Mouse (Mus musculus) embryonic fibroblast, embryonic 13.5 days (primary cell): Measurements from ENCODE around the gene Sycp2l. TPM values are rescaled to one million over a fixed set of nuclear protein-coding genes. Genes with fewer than 3 reads are reported as not detected.
"Not testable (repeated sequence)": the region's sequence is repeated elsewhere in the genome, so short reads cannot be mapped to it uniquely, and the experiment has no call there.

Experiments used
- H3K27ac ChIP-seq: 2 replicates; pipeline ENCODE4 v1.5.1; 2012; ENCODE audit warnings: low read length, control low read depth, inconsistent platforms; ENCODE audit not compliant: insufficient read depth
- H3K4me1 ChIP-seq: 2 replicates; pipeline ENCODE4 v1.6.1; 2011; ENCODE audit warnings: low read length; ENCODE audit not compliant: control insufficient read depth, insufficient read depth
- H3K4me3 ChIP-seq: 2 replicates; pipeline ENCODE4 v1.5.1; 2011; ENCODE audit warnings: mild to moderate bottlenecking, control low read depth, low read length; ENCODE audit not compliant: insufficient read depth
- CTCF ChIP-seq: IDR thresholded peaks from 2 replicates; pipeline ENCODE4 v1.5.1; 2011; ENCODE audit warnings: mild to moderate bottlenecking, control low read depth, low read length, moderate library complexity, borderline replicate concordance; ENCODE audit not compliant: insufficient read depth
- POLR2A ChIP-seq: IDR thresholded peaks from 2 replicates; pipeline ENCODE4 v1.6.1; 2011; ENCODE audit warnings: low read depth, mild to moderate bottlenecking, control low read depth, low read length, moderate library complexity
- polyA plus RNA-seq: library from polyadenylated mRNA; stranded (reverse); fragments of >200 nt; gene quantifications from 2 replicates; pipeline ENCODE4 v1.2.4, GENCODE M21; 2011; ENCODE audit warnings: low read depth; ENCODE audit not compliant: missing spikeins, insufficient read length

Sycp2l gene
- polyA plus RNA-seq, 1 experiment: not detected

DNA sequence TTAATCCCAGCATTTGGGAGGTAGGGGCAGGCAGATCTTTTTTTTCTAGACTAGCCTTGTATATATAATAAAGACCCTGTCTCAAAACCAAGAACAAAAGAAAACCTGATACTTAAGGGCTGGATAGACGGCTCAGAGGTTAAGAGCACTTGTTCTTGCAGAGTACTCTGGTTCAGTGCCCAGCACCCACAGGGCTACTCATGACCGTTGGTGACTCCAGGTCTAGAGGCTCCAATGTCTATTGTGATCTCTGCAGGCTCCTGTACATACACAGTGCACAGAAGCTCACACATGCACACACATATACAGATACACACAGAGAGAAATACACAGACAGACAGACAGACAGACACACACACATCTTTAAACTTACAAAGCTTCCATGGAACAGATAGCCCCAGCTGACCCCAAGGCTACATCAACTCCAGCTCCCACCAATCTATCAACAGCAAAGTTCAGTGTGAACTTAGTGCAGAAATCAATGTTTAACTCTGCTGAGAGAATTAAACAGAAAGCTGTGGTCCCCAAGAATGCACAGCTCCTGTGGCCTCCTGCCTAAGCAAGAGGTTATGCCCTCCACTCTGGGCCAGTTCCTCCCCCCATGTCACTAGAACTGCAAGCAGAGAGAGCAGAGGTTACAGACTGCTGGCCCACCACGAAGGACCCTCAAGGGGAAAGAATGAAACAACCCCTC is 81.7 kb downstream of the Sycp2l start:
- TF ChIP-seq CTCF (no peak), POLR2A (no peak)
- H3K4me1 ChIP-seq: no peaks in the 10 kb centered on the region
- no peak overlapping the region for H3K27ac ChIP-seq
- H3K4me3 ChIP-seq: no peak overlapping the region

DNA sequence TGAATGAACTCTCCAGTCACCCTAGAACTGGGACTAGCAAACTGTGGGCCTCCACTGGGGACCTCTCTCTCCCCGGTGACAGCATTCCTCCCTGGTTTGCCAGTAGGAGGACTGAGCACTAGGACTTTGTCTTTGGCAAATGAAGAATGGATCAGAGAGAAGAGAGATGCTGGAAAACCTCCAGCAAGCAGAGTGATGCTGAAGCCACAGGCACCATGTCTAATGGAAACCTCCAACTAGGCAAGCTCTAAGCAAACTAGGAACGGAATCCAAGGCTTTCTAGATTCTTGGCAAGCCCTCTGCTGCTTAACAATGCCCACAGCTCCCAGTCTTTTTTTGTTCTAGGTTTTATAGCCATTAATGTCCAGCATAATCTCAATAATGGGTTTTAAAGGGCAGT is 86.8 kb downstream of the Sycp2l start:
- no peak overlapping the region for H3K27ac ChIP-seq
- H3K4me3 ChIP-seq: no peak overlapping the region
- no peaks in the 10 kb centered on the region for H3K4me1 ChIP-seq
- no peak for TF ChIP-seq POLR2A
- TF ChIP-seq CTCF: no peak

DNA sequence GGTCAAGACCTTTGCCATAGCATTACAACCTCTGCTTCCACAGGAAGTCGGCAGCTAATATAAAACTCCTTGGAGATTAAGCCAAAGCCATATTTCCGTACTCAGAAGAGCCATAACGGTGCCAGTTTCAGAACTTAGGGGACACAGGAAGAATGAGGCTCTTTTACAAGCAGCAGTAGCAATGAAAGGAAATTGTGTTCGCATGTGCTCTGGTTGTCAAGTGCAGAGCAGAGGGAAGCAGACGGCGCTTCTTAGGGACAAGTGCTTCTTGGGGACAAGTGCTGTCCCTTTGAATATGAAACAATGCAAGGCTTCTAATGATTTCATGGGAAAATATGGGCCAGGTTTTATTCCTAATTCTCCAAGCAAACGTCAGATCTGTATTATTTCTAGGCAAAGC is 89.2 kb downstream of the Sycp2l start:
- Histone ChIP-seq H3K4me1 (no peaks in the 10 kb centered on the region), H3K4me3 (no peak overlapping the region), H3K27ac (no peak overlapping the region)
- TF ChIP-seq POLR2A (no peak), CTCF (no peak)

DNA sequence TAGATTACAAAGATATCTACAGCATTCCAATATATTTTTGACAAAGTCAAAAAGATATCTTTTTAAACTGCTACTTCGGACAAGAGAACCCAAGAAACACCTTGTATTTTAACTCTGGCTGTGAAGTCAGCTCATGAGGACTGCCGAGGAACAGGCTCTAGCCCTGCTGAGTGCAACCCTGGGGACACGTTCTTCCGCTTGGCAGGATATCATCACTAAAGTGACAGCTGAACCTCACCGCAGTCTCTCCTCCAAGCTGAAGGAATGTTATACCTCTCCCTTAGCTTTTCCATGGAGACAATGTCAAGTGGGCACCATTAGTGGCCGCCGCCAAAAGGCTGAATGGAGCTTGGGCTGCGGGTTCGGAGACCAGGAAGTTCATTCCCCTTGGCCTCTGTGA is 89.6 kb downstream of the Sycp2l start:
- H3K4me3 ChIP-seq: no peak overlapping the region
- H3K4me1 ChIP-seq: no peaks in the 10 kb centered on the region
- no peak for TF ChIP-seq CTCF
- no peak for TF ChIP-seq POLR2A
- no peak overlapping the region for H3K27ac ChIP-seq

DNA sequence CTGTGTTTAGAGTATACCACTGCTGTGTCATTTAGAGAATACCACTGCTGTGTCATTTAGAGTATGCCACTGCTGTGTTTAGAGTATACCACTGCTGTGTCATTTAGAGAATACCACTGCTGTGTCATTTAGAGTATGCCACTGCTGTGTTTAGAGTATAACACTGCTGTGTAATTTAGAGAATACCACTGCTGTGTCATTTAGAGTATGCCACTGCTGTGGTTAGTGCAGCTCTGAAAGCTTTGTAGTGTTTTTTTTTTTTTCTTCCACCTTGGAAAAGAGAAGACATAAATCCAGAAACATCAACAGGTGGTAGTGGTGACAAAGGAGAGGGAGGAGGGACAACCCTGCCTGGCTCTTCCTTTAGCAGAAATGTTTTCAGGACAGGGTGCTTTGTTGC is 91.5 kb downstream of the Sycp2l start:
- H3K27ac ChIP-seq, H3K4me3 ChIP-seq, H3K4me1 ChIP-seq: not testable (repeated sequence)

DNA sequence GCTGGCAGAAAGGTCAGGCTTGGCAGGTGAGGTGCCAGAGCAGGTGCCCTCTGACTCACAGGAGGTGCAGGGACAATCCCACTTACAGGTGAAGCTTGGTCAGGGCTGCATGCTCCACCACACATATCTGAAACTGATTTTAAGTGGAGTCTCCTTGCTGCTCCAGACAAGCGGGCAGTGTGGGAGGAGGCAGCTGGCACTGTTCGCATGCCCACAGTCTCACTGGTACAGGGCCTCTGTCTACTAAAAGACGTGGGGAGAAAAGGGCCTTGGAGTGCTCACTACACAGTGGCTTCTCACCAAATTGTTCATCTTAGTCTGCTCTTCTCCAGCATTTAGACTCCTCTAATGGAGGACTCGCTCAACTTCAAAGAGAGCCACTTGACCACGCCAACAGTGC is 92.1 kb downstream of the Sycp2l start:
- Histone ChIP-seq H3K27ac (no peak overlapping the region), H3K4me1 (no peaks in the 10 kb centered on the region), H3K4me3 (no peak overlapping the region)
- TF ChIP-seq POLR2A: no peak
- no peak for TF ChIP-seq CTCF

DNA sequence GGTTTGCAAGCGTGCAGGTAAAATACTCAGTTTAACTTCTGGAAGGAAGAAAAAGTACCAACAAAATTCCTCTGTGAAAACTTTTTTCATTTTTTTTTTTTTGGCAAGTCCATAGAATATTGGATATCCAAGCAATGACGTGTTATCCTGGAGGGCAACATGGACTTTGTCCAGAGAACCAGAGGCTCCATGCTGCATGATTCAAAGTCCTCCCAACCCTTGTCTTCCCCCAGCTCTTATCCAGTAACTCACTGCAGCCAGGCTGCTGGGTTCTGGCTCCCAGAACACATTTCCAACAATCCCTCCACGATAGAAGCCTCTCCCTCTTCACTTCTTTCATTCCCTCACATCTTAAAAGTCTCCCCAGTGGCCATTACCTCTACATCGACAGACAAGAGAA is 97.2 kb downstream of the Sycp2l start:
- no peak overlapping the region for H3K4me3 ChIP-seq
- H3K4me1 ChIP-seq: no peaks in the 10 kb centered on the region
- TF ChIP-seq CTCF: no peak
- no peak overlapping the region for H3K27ac ChIP-seq

DNA sequence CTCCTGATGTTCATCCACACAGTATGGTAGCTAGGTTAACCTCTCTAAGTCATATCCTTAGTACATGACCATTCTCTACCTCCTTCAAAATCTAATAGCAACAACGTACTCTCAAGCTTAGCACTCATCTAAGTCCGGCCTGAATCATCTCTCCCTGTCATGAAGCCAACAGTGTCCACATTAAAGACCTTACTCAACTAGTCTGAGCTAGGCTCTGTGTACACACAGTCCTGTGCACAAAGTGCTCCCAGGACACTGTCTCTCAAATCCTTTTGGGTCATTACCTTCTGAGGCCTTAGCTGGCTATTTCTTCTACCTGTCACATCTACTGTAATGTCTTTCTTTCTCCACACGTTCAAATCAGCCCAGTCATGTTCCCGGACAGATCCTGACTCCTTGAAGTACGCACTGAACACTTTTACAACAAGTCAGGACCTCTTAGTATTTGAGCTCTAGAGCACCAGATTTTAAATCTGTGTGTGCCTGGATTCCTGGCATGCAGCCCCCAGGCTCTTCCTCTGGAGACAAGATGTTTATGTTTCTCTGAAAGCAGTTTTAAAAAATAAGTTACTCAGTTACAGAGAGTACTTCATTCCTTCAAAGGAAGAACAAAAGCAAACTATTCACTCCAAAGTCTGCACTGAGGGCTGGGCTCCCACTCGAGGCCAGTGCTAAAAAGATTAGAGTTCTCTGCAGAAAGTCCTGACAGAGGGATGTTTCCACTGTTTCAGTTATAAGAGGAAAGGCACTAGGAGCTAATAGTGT is 98.6 kb downstream of the Sycp2l start:
- Histone ChIP-seq H3K4me3 (no peak overlapping the region), H3K4me1 (no peaks in the 10 kb centered on the region), H3K27ac (no peak overlapping the region)
- TF ChIP-seq CTCF (no peak), POLR2A (no peak)

DNA sequence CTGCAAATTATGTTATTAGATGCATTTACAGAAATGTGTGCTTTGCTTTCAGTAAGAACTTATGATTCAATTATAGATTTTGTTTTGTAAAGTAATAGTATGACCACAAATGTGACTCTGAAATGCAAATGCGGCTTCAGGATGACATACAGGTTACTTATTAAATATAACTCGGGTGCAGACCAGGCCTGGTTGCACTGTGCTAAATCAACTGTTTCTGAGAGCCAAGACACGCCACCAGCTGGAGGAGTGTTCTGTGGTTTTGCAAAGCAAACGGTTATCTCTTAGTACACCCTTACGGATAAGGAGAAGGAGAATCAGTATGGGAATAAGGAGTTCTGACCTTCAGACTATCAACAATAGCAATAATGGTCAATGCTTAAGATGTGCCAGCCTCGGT is 101.6 kb downstream of the Sycp2l start:
- H3K4me3 ChIP-seq: no peak overlapping the region
- no peaks in the 10 kb centered on the region for H3K4me1 ChIP-seq
- H3K27ac ChIP-seq: no peak overlapping the region
- no peak for TF ChIP-seq POLR2A
- TF ChIP-seq CTCF: no peak

DNA sequence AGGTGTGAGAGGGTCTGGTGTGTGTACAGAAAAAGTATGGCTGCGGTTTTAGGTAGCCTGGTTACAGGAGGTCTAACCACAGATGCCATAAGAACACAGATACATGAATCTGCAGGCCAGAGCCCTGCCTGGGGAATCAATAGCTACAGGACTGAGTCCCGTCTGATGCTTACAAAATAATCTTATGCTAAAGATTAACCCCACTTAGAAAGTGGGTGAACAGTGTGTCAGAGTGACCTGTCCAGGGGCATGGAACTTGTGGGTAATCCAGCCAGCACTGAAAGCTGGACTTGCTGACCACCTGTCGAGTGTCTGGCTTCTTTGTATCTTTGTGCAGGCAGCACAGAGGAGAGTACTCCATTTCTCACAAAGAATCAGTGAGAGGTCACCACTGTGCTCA is 102.1 kb downstream of the Sycp2l start:
- Histone ChIP-seq H3K4me3 (no peak overlapping the region), H3K4me1 (no peaks in the 10 kb centered on the region), H3K27ac (no peak overlapping the region)
- TF ChIP-seq POLR2A (no peak), CTCF (no peak)
